Mouse (Mus musculus) layer of hippocampus, adult 2 months (tissue): ENCODE data around the gene Sprr2j-ps. TPM values are rescaled to one million over a fixed set of nuclear protein-coding genes. Genes with fewer than 3 reads are reported as not detected.

Source experiments
- DNase-seq, 2 experiments: peaks; one replicate each; pipeline ENCODE4 v3.0.0; 2022; ENCODE audit warnings: low spot score in 2 of 2
- H3K27ac ChIP-seq: fragments of 200-600 bp; 2 replicates; pipeline ENCODE4 v1.8.1; 2022
- H3K4me3 ChIP-seq: fragments of 200-600 bp; 2 replicates; pipeline ENCODE4 v1.8.1; 2022; ENCODE audit warnings: mild to moderate bottlenecking
- CTCF ChIP-seq: fragments of 200-600 bp; conservative IDR thresholded peaks from 2 replicates; pipeline ENCODE4 v1.8.1; 2022; ENCODE audit warnings: antibody characterized with exemption, mild to moderate bottlenecking, moderate library complexity
- long read RNA-seq, 2 experiments: library from polyadenylated mRNA; stranded (forward); transcript quantifications; one replicate each; pipeline ENCODE4 v2.0.0; 2021; ENCODE audit warnings: borderline mapping rate in 2 of 2
- total RNA-seq, 2 experiments: library from RNA; stranded (reverse); gene quantifications; 2 replicates each; pipeline ENCODE4 v1.2.3; 2021

The Sprr2j-ps gene
- total RNA-seq = not detected
- long read RNA-seq, experiment 1 = 0 reads
- long read RNA-seq, experiment 2 = 0 reads

DNA sequence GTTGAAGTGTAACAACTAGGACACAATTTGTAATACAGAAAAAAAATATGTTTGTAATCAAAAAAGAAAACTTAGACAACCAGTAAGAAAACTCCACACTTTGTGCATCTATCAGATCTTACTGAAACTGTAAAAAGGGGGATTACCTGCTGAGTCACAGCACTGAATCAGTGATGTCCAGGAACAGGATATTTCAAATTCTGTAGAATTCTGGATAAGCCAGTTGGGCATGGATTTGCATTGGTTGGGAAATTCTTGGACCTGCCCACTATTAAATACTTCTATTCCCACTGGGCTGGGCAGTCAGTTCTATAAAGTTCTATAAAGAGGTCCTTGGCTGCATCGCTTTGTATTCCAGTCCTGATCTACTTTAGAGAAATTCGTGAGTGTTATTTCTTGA is at the start of gene Sprr2j-ps:
Sprr2j-ps (plus strand) TSS at position 301 of the 400 bp plus-strand sequence.
- Histone ChIP-seq H3K27ac (no peak within 1 kb of the TSS), H3K4me3 (no peak within 1 kb of the TSS)
- DNase-seq = no peak
- TF ChIP-seq CTCF = no peak

DNA sequence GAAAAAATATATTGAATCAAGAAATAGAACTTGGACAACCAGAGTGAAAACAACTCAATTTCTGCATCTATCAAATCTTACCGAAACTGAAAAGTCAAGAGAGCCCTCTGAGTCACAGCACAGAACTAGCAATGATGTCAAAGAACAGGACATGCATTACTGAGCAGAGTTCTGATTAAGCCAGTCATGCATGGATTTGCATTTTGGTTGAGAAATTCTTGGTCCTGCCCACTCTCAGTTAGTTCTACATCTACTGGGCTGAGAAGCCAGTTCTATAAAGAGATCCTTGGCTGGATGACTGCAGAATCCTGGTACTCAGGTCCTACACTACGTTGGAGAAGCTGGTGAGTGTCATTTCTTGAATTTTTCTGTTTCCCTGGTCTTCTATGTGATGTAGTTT is 44.3 kb upstream of the Sprr2j-ps start:
- Histone ChIP-seq H3K4me3 (no peak overlapping the region), H3K27ac (no peak overlapping the region)
- no peak for DNase-seq
- no peak for TF ChIP-seq CTCF

DNA sequence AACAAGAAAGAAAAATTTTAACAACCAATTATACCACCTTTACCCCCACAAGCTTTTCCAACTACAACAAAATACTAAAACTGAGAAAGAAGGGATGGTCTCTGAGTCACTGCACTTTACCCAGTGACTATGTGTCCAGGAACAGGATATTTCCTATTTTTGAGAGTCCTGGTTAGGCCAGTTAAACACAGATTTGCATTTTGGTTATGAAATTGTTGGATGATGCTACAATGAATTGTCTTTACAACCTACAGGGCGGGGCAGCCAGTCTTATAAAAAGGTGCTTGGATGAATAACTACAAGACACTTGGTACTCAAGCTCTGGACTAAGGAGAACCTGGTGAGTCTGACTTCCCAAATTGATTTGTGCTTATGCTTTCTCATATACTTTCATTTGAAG is 32.5 kb upstream of the Sprr2j-ps start, which contains the start of gene Sprr2h:
Sprr2h (plus strand) TSS at position 301 of the 400 bp plus-strand sequence.
- H3K4me3 ChIP-seq = no peak within 1 kb of the TSS
- DNase-seq = no peak
- no peak for TF ChIP-seq CTCF
- no peak within 1 kb of the TSS for H3K27ac ChIP-seq

DNA sequence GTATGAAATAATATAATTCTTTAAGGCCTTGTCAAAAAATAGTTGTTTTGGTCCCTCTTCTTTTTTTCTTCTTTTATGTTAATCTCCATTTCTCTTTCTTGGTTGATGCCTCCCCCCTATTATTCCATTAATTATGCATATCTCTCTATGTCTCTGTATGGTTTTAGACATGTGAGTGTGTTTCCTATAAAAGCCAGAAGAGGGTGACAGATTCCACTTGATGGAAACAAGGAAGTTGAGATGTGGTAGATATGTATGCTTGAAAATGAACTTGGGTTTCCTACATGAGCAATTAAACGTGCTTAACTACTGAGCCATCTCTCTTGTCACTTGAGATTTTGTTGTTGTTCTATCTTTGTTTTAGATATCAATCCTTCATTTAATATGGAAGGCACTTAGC is 23.6 kb upstream of the Sprr2j-ps start:
- peak; percentile 70 for TF ChIP-seq CTCF
- H3K4me3 ChIP-seq = no peak overlapping the region
- DNase-seq = no peak
- H3K27ac ChIP-seq = no peak overlapping the region

DNA sequence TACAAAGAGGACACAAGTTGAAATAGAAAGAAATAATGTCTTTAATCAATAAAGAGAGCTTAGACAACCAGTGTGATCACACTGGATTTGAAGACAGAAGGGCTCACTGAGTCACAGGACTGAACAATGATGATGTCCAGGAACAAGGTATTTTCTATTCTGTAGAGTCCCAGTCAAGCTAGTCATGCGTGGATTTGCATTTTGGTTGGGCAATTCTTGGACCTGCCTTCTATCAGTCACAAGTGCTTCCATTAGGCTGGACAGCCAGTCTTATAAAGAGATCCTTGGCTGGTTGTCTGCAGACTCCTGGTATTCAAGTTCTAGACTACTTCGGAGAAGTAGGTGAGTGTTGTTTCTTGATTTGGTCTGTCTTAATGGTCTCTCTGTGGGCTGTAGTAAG is 10.2 kb upstream of the Sprr2j-ps start, which contains the start of gene Sprr2i:
Sprr2i (plus strand) TSS at position 301 of the 400 bp plus-strand sequence.
- TF ChIP-seq CTCF = no peak
- no peak within 1 kb of the TSS for H3K27ac ChIP-seq
- no peak within 1 kb of the TSS for H3K4me3 ChIP-seq
- DNase-seq = no peak

DNA sequence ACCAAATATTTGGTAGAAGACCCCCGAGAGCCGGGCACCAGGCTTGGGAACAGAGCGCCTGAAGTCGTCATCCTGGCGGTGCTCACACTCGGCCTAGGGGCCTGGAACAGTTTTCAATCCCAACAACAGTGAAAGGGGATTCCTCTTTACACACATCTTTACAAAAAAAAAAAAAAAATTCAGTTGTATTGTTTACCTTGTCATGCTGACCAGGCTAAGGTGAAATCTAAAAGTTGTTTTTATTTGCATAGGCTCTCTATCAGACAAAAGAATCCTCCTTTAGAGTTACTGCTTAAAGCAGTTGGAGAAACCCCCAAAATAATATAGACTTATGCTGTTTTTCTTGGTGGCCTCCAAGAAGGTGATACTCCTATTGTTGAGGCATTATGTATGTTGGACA is 11.4 kb downstream of the Sprr2j-ps start, which contains the start of gene Gm9774:
Gm9774 (minus strand) TSS at position 101 of the 400 bp plus-strand sequence.
- DNase-seq = no peak
- no peak for TF ChIP-seq CTCF
- Histone ChIP-seq H3K27ac (no peak within 1 kb of the TSS), H3K4me3 (no peak within 1 kb of the TSS)

DNA sequence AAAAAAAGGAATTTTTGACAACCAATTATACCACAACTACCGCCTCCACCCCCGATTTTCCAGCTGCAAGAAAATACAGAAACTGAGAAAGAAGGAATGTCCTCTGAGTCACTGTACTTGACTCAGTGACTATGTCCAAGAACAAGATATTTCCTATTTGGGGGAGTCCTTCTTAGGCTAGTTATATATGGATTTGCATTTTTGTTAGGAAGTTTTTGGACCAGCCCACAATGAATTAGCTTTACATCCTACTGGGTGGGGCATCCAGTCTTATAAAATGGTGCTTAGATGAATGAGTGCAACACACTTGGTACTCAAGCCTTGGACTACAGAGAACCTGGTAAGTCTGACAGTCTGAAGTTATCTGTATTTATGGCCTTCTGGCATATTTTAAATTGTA is 14.4 kb downstream of the Sprr2j-ps start, which contains the start of gene Sprr2k:
Sprr2k (plus strand) TSS at position 301 of the 400 bp plus-strand sequence.
- Histone ChIP-seq H3K27ac (no peak within 1 kb of the TSS), H3K4me3 (no peak within 1 kb of the TSS)
- no peak for DNase-seq
- no peak for TF ChIP-seq CTCF

DNA sequence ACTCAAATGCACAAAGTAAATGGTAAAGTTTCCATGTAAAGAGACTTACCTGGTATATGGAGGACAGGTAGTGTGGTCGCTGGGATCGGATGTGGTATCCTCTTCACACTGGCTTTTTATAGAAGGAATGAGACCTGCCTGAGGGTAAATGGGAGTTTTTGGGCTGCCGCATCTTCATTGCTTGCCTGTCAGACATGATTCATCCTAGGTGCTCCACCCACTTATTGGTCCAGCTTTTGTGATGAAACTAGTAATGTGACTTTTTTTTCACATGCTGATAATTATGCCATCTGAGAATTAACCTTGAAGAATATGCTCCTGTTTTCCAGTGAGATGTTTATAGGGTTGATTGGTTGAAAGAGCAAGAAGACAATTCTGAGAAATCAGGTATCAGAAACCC is 20.8 kb downstream of the Sprr2j-ps start, which contains the start of gene Sprr1b:
Sprr1b (minus strand) TSS at position 101 of the 400 bp plus-strand sequence.
- no peak within 1 kb of the TSS for H3K4me3 ChIP-seq
- no peak for TF ChIP-seq CTCF
- no peak for DNase-seq
- no peak within 1 kb of the TSS for H3K27ac ChIP-seq

DNA sequence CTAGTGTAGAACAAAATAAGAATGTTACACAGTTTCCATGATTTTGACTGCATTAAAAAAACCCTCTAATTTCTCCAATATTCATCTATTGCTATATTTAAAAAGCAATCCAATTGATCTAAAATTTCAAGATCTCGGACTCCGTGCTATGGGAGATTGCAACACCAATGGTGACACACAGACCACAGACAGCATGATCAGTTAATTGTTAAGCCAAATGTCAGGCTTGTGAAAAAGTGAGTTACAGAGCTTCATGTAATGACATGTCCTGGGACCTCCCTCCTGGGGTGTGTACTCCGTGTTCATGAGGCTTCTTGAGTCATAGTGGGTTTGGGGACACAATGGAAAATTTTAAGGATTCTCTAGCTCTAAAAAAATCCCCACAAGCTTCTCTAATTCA is 22.3 kb downstream of the Sprr2j-ps start:
- no peak for DNase-seq
- no peak for TF ChIP-seq CTCF
- Histone ChIP-seq H3K4me3 (no peak overlapping the region), H3K27ac (no peak overlapping the region)

DNA sequence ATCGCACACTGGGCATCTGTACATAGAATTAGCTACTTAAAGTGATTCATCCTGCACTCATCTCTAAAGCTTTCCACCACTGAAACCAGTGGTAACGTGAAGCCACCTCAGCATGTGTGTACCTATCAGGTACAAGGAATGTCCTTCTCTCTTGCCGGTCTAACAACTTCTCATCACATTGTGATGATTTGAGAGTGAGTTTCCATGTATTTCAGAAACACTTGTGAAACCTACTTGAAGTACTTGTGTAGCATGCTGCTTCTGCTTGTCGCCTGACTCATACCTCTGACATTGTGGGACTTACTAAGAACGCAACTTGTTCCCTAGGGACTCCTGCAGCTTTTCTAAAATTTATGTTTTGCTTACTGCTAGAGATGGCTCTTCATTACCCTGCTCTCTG is 37.3 kb downstream of the Sprr2j-ps start:
- no peak for TF ChIP-seq CTCF
- Histone ChIP-seq H3K4me3 (no peak overlapping the region), H3K27ac (no peak overlapping the region)
- no peak for DNase-seq

DNA sequence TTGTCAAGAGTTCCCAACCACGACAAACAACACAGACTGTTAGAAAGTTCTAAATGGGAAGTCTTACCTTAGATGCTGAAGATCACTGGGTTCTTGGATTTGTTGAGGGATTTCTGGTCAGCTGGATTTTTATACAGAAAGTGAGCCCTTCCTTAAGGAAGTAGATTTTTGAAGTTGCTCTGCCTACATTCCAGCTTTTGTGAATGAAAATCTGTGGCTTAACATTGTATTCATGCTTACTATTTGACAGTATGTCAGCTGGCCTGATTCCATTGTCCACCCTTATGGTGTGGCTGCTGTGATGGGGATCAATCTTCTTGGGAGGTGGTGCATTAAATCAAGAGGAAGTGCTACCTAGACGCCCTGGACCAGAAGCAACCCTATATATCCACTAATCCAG is 40.7 kb downstream of the Sprr2j-ps start, which contains the start of gene Sprr3:
Sprr3 (minus strand) TSS at position 101 of the 400 bp plus-strand sequence.
- Histone ChIP-seq H3K27ac (no peak within 1 kb of the TSS), H3K4me3 (no peak within 1 kb of the TSS)
- no peak for TF ChIP-seq CTCF
- DNase-seq = no peak

DNA sequence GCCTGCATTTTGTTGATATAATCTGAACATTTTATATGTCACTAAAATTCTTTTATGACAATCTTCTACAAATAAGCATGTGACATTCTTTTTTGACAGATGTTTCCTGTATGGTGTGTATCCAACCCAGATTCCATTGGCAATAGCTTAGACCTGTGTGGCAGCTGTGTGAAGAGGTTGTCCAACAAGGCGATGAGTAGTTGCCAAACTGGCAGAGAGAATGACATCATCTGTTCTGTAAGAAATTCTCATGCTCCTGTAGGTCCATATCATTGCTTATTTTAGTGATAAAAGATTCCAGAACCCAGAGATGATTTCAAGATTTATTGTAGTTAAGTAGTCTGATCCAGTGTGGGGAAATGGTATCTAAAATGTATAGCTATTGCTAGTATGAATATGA is 48.7 kb downstream of the Sprr2j-ps start:
- Histone ChIP-seq H3K4me3 (no peak overlapping the region), H3K27ac (no peak overlapping the region)
- TF ChIP-seq CTCF = no peak
- DNase-seq = no peak

DNA sequence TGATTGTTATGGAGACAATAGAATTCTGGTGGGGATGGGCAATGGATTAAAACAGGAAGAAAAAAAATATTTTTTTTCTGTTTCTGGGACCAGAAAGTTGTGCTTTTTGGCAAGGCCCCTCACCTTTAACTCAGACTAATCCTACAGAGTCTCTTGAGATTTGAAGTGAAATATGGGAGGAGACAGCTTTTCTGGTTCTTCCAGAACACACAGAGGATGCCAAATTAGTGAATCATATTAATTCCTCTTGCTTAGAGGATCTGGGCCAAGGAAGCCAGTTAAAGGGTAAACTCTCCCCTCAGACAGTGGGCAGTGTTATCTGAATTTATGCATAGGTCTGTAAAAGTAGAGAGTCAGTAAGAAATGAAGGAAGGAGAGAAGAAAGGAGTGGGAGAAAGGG is 49.5 kb downstream of the Sprr2j-ps start:
- TF ChIP-seq CTCF = no peak
- no peak overlapping the region for H3K4me3 ChIP-seq
- no peak overlapping the region for H3K27ac ChIP-seq
- no peak for DNase-seq

Other genes with a start within 250 kb of the Sprr2j-ps start
- not detected for gene Sprr2a1, start 202.3 kb upstream of the Sprr2j-ps start, total RNA-seq
- not detected for gene Sprr2a2, start 202.2 kb upstream of the Sprr2j-ps start, total RNA-seq
- gene Sprr2a3, start 132.7 kb upstream of the Sprr2j-ps start, total RNA-seq = not detected
- not detected for gene Sprr2b, start 101.5 kb upstream of the Sprr2j-ps start, total RNA-seq
- not detected for gene Sprr2d, start 78.9 kb upstream of the Sprr2j-ps start, total RNA-seq
- gene Sprr2e, start 65.9 kb upstream of the Sprr2j-ps start, total RNA-seq = not detected
- not detected for gene Sprr2f, start 52.9 kb upstream of the Sprr2j-ps start, total RNA-seq
- gene Sprr2h, start 32.4 kb upstream of the Sprr2j-ps start, total RNA-seq = not detected
- gene Sprr2i, start 10.1 kb upstream of the Sprr2j-ps start, total RNA-seq = not detected
- 1 to 10 TPM; 1.1 to 4.2 TPM for gene Gm9774, start 11.3 kb downstream of the Sprr2j-ps start, total RNA-seq
- gene Sprr2k, start 14.5 kb downstream of the Sprr2j-ps start, total RNA-seq = not detected
- gene Sprr1b, start 20.7 kb downstream of the Sprr2j-ps start, total RNA-seq = not detected
- gene Sprr3, start 40.6 kb downstream of the Sprr2j-ps start, total RNA-seq = not detected
- not detected for gene Sprr1a, start 67.8 kb downstream of the Sprr2j-ps start, total RNA-seq
- not detected for gene Sprr4, start 82.4 kb downstream of the Sprr2j-ps start, total RNA-seq
- gene 2310046K23Rik, start 116.4 kb downstream of the Sprr2j-ps start, total RNA-seq = not detected
- gene Ivl, start 155.7 kb downstream of the Sprr2j-ps start, total RNA-seq = not detected
- not detected for gene Smcp, start 170.9 kb downstream of the Sprr2j-ps start, total RNA-seq
- not detected for gene 2210017I01Rik, start 189.4 kb downstream of the Sprr2j-ps start, total RNA-seq
- not detected for gene Lce6a, start 203.6 kb downstream of the Sprr2j-ps start, total RNA-seq
- gene Lce1a1, start 230.2 kb downstream of the Sprr2j-ps start, total RNA-seq = not detected
- gene Lce1b, start 238.8 kb downstream of the Sprr2j-ps start, total RNA-seq = not detected